Mouse (Mus musculus): Measurements from ENCODE around the gene D430019H16Rik.

GRCm38 (mm10) chr12:105504736-105505135, 51.1 kb downstream of the D430019H16Rik start:
- no peak for TF ChIP-seq CTCF (IDR thresholded peaks at IDR 0.05; ENCODE audit: insufficient read depth, low read depth, low read length)
- no peak for TF ChIP-seq POLR2A (IDR thresholded peaks at IDR 0.05; ENCODE audit: insufficient read depth, low read depth, low read length)

Measured in olfactory bulb, adult 2 months (tissue).